Mouse (Mus musculus): ENCODE measurements around the gene Ccr6. TPM values are rescaled to one million over a fixed set of nuclear protein-coding genes. Genes with fewer than 3 reads are reported as not detected.

The Ccr6 gene
- polyA plus RNA-seq, 1 experiment, result not detected

GRCm38 (mm10) chr17:8209696-8210095, 26.1 kb upstream of the Ccr6 start:
- no peak for TF ChIP-seq CTCF (IDR thresholded peaks at IDR 0.05; ENCODE audit: insufficient read depth, low read depth, low read length)
- no peak for TF ChIP-seq POLR2A (IDR thresholded peaks at IDR 0.05; ENCODE audit: insufficient read depth, low read depth, low read length)
- WGBS, result 99% methylated on average over 2 of the region's 2 CpGs
- H3K27ac ChIP-seq (ENCODE audit: insufficient read depth, low read depth, low read length), result no peak overlapping the region

GRCm38 (mm10) chr17:8210170-8210569, 25.7 kb upstream of the Ccr6 start:
- Histone ChIP-seq H3K4me1 (ENCODE audit: control insufficient read depth, insufficient read depth, low read length) (no peaks in the 10 kb centered on the region), H3K4me3 (ENCODE audit: insufficient read depth, low read depth, low read length) (no peak overlapping the region), H3K27ac (ENCODE audit: insufficient read depth, low read depth, low read length) (no peak overlapping the region)
- 70% methylated on average over 3 of the region's 3 CpGs for WGBS
- TF ChIP-seq CTCF (IDR thresholded peaks at IDR 0.05; ENCODE audit: insufficient read depth, low read depth, low read length), result no peak
- TF ChIP-seq POLR2A (IDR thresholded peaks at IDR 0.05; ENCODE audit: insufficient read depth, low read depth, low read length), result no peak

More at GRCm38 (mm10) chr17:8209696-8210095, 26.1 kb upstream of the Ccr6 start:
- Histone ChIP-seq H3K4me1 (ENCODE audit: control insufficient read depth, insufficient read depth, low read length) (no peaks in the 10 kb centered on the region), H3K4me3 (ENCODE audit: insufficient read depth, low read depth, low read length) (no peak overlapping the region)

GRCm38 (mm10) chr17:8210675-8211074, 25.2 kb upstream of the Ccr6 start:
- TF ChIP-seq POLR2A (IDR thresholded peaks at IDR 0.05; ENCODE audit: insufficient read depth, low read depth, low read length) (no peak), CTCF (IDR thresholded peaks at IDR 0.05; ENCODE audit: insufficient read depth, low read depth, low read length) (no peak)
- 82% methylated on average over 10 of the region's 10 CpGs for WGBS

GRCm38 (mm10) chr17:8211399-8211798, 24.4 kb upstream of the Ccr6 start:
- Histone ChIP-seq H3K4me1 (ENCODE audit: control insufficient read depth, insufficient read depth, low read length) (no peaks in the 10 kb centered on the region), H3K27ac (ENCODE audit: insufficient read depth, low read depth, low read length) (no peak overlapping the region), H3K4me3 (ENCODE audit: insufficient read depth, low read depth, low read length) (no peak overlapping the region)
- TF ChIP-seq CTCF (IDR thresholded peaks at IDR 0.05; ENCODE audit: insufficient read depth, low read depth, low read length) (no peak), POLR2A (IDR thresholded peaks at IDR 0.05; ENCODE audit: insufficient read depth, low read depth, low read length) (no peak)
- 91% methylated on average over 6 of the region's 6 CpGs for WGBS

More at GRCm38 (mm10) chr17:8210675-8211074, 25.2 kb upstream of the Ccr6 start:
- Histone ChIP-seq H3K4me3 (ENCODE audit: insufficient read depth, low read depth, low read length) (no peak overlapping the region), H3K4me1 (ENCODE audit: control insufficient read depth, insufficient read depth, low read length) (no peaks in the 10 kb centered on the region), H3K27ac (ENCODE audit: insufficient read depth, low read depth, low read length) (no peak overlapping the region)

GRCm38 (mm10) chr17:8214369-8214768, 21.5 kb upstream of the Ccr6 start:
- H3K4me3 ChIP-seq (ENCODE audit: insufficient read depth, low read depth, low read length), result no peak overlapping the region
- WGBS, result 93% methylated on average over 1 of the region's 1 CpGs
- TF ChIP-seq CTCF (IDR thresholded peaks at IDR 0.05; ENCODE audit: insufficient read depth, low read depth, low read length) (no peak), POLR2A (IDR thresholded peaks at IDR 0.05; ENCODE audit: insufficient read depth, low read depth, low read length) (no peak)

GRCm38 (mm10) chr17:8215016-8215745, 20.7 kb upstream of the Ccr6 start:
- Histone ChIP-seq H3K4me1 (ENCODE audit: control insufficient read depth, insufficient read depth, low read length) (no peaks in the 10 kb centered on the region), H3K27ac (ENCODE audit: insufficient read depth, low read depth, low read length) (no peak overlapping the region), H3K4me3 (ENCODE audit: insufficient read depth, low read depth, low read length) (no peak overlapping the region)
- TF ChIP-seq CTCF (IDR thresholded peaks at IDR 0.05; ENCODE audit: insufficient read depth, low read depth, low read length) (no peak), POLR2A (IDR thresholded peaks at IDR 0.05; ENCODE audit: insufficient read depth, low read depth, low read length) (no peak)
- WGBS, result 88% methylated on average over 12 of the region's 12 CpGs

More at GRCm38 (mm10) chr17:8214369-8214768, 21.5 kb upstream of the Ccr6 start:
- Histone ChIP-seq H3K4me1 (ENCODE audit: control insufficient read depth, insufficient read depth, low read length) (no peaks in the 10 kb centered on the region), H3K27ac (ENCODE audit: insufficient read depth, low read depth, low read length) (no peak overlapping the region)

- no peaks in the 10 kb centered on the region for H3K4me1 ChIP-seq (ENCODE audit: control insufficient read depth, insufficient read depth, low read length)
- WGBS, result 60% methylated on average over 10 of the region's 10 CpGs
- no peak overlapping the region for H3K4me3 ChIP-seq (ENCODE audit: insufficient read depth, low read depth, low read length)
- TF ChIP-seq CTCF (IDR thresholded peaks at IDR 0.05; ENCODE audit: insufficient read depth, low read depth, low read length), result no peak
- TF ChIP-seq POLR2A (IDR thresholded peaks at IDR 0.05; ENCODE audit: insufficient read depth, low read depth, low read length), result no peak
- no peak overlapping the region for H3K27ac ChIP-seq (ENCODE audit: insufficient read depth, low read depth, low read length)
Measured at GRCm38 (mm10) chr17:8223225-8223624, 12.6 kb upstream of the Ccr6 start.

GRCm38 (mm10) chr17:8224072-8224471, 11.8 kb upstream of the Ccr6 start:
- H3K4me3 ChIP-seq (ENCODE audit: insufficient read depth, low read depth, low read length), result no peak overlapping the region
- no peaks in the 10 kb centered on the region for H3K4me1 ChIP-seq (ENCODE audit: control insufficient read depth, insufficient read depth, low read length)
- 91% methylated on average over 1 of the region's 1 CpGs for WGBS
- no peak for TF ChIP-seq CTCF (IDR thresholded peaks at IDR 0.05; ENCODE audit: insufficient read depth, low read depth, low read length)
- TF ChIP-seq POLR2A (IDR thresholded peaks at IDR 0.05; ENCODE audit: insufficient read depth, low read depth, low read length), result no peak
- no peak overlapping the region for H3K27ac ChIP-seq (ENCODE audit: insufficient read depth, low read depth, low read length)

- H3K27ac ChIP-seq (ENCODE audit: insufficient read depth, low read depth, low read length), result no peak overlapping the region
- no peaks in the 10 kb centered on the region for H3K4me1 ChIP-seq (ENCODE audit: control insufficient read depth, insufficient read depth, low read length)
- H3K4me3 ChIP-seq (ENCODE audit: insufficient read depth, low read depth, low read length), result no peak overlapping the region
- 94% methylated on average over 2 of the region's 2 CpGs for WGBS
- TF ChIP-seq CTCF (IDR thresholded peaks at IDR 0.05; ENCODE audit: insufficient read depth, low read depth, low read length) (no peak), POLR2A (IDR thresholded peaks at IDR 0.05; ENCODE audit: insufficient read depth, low read depth, low read length) (no peak)
Measured at GRCm38 (mm10) chr17:8225166-8225565, 10.7 kb upstream of the Ccr6 start.
